Mouse (Mus musculus): Measurements from ENCODE around the gene Oasl2. TPM values are rescaled to one million over a fixed set of nuclear protein-coding genes. Genes with fewer than 3 reads are reported as not detected.

The Oasl2 gene
- polyA plus RNA-seq, 1 experiment from 2014 or later, result 4.0 TPM

Small RNAs within 50 kb of the gene (microRNA-seq; reads per million reads assigned to microRNA genes)
- 18.5 reads per million, percentile 32 among the genes with 10 or more reads in this experiment for gene Mir6240

Other genes with a start within 250 kb of the Oasl2 start
- 12.8 and 18.6 TPM in 2 replicates for gene Trpv4, start 238.5 kb upstream of the Oasl2 start, polyA plus RNA-seq (2014; fragmentation: Nextera tagmentation; extraction: Ambion mirVana)
- 42.6 and 64.5 TPM in 2 replicates for gene Gltp, start 206.0 kb upstream of the Oasl2 start, polyA plus RNA-seq (2014; fragmentation: Nextera tagmentation; extraction: Ambion mirVana)
- 10.0 and 18.5 TPM in 2 replicates for gene Tchp, start 189.2 kb upstream of the Oasl2 start, polyA plus RNA-seq (2014; fragmentation: Nextera tagmentation; extraction: Ambion mirVana)
- 37.0 and 67.9 TPM in 2 replicates for gene Ankrd13a, start 122.3 kb upstream of the Oasl2 start, polyA plus RNA-seq (2014; fragmentation: Nextera tagmentation; extraction: Ambion mirVana)
- 32.8 and 41.7 TPM in 2 replicates for gene Git2, start 121.4 kb upstream of the Oasl2 start, polyA plus RNA-seq (2014; fragmentation: Nextera tagmentation; extraction: Ambion mirVana)
- 128 and 143 TPM in 2 replicates for gene 1500011B03Rik, start 73.5 kb upstream of the Oasl2 start, polyA plus RNA-seq (2014; fragmentation: Nextera tagmentation; extraction: Ambion mirVana)
- gene 4930519G04Rik, start 43.3 kb upstream of the Oasl2 start, polyA plus RNA-seq (2014; fragmentation: Nextera tagmentation; extraction: Ambion mirVana), result not detected in 2 replicates
- gene Gm9936, start 38.3 kb upstream of the Oasl2 start, polyA plus RNA-seq (2014; fragmentation: Nextera tagmentation; extraction: Ambion mirVana), result not detected in 2 replicates
- gene Oasl1, start 26.3 kb downstream of the Oasl2 start, polyA plus RNA-seq (2014; fragmentation: Nextera tagmentation; extraction: Ambion mirVana), result 1.2 and 2.5 TPM in 2 replicates
- 51.1 and 58.9 TPM in 2 replicates for gene 2210016L21Rik, start 45.2 kb downstream of the Oasl2 start, polyA plus RNA-seq (2014; fragmentation: Nextera tagmentation; extraction: Ambion mirVana)
- gene Hnf1a, start 74.2 kb downstream of the Oasl2 start, polyA plus RNA-seq (2014; fragmentation: Nextera tagmentation; extraction: Ambion mirVana), result 5.4 and 6.8 TPM in 2 replicates
- gene Sppl3, start 114.2 kb downstream of the Oasl2 start, polyA plus RNA-seq (2014; fragmentation: Nextera tagmentation; extraction: Ambion mirVana), result 23.9 and 26.1 TPM in 2 replicates
- gene Gm10401, start 201.4 kb downstream of the Oasl2 start, polyA plus RNA-seq (2014; fragmentation: Nextera tagmentation; extraction: Ambion mirVana), result 54.5 and 60.9 TPM in 2 replicates
- 54.2 and 68.5 TPM in 2 replicates for gene Acads, start 222.4 kb downstream of the Oasl2 start, polyA plus RNA-seq (2014; fragmentation: Nextera tagmentation; extraction: Ambion mirVana)
- 26.3 and 50.3 TPM in 2 replicates for gene Unc119b, start 238.0 kb downstream of the Oasl2 start, polyA plus RNA-seq (2014; fragmentation: Nextera tagmentation; extraction: Ambion mirVana)

Measured in kidney, embryonic 14.5 days (tissue).